Mouse (Mus musculus) ES-Bruce4 (cell line): Measurements from ENCODE around the gene Clcf1.

Experiments used
- CTCF ChIP-seq: IDR thresholded peaks from one replicate; pipeline ENCODE4 v1.8.1; 2011; ENCODE audit warnings: low read depth, low read length
- EP300 ChIP-seq: IDR thresholded peaks from 2 replicates; pipeline ENCODE4 v1.6.1; 2011; ENCODE audit warnings: low read depth, low read length; ENCODE audit not compliant: insufficient read depth
- POLR2A ChIP-seq: IDR thresholded peaks from one replicate; pipeline ENCODE4 v1.8.1; 2011; ENCODE audit warnings: low read length; ENCODE audit not compliant: insufficient read depth

GRCm38 (mm10) chr19:4231253-4232185 is 17.5 kb downstream of the Clcf1 start, which contains the start of gene Pold4:
- no peak for TF ChIP-seq POLR2A
- no peak for TF ChIP-seq CTCF
- no peak for TF ChIP-seq EP300
